Mouse (Mus musculus) cortical plate, adult 2 months (tissue): ENCODE results near the gene Insl5.

ENCODE experiments used
- CTCF ChIP-seq: fragments of 200-500 bp; IDR thresholded peaks from 2 replicates; pipeline ENCODE4 v1.5.1; 2011; ENCODE audit warnings: mild to moderate bottlenecking, control low read depth, low read length; ENCODE audit not compliant: insufficient read depth; ENCODE audit errors: extremely low read depth
- POLR2A ChIP-seq: fragments of 200-500 bp; IDR thresholded peaks from 2 replicates; pipeline ENCODE4 v1.6.1; 2011; ENCODE audit warnings: mild to moderate bottlenecking, low read length, control low read depth; ENCODE audit not compliant: insufficient read depth; ENCODE audit errors: extremely low read depth

- TF ChIP-seq POLR2A (no peak), CTCF (no peak)
These were observed 44.0 kb upstream of the Insl5 start for GRCm38 (mm10) chr4:103070631-103071030.
